Mouse (Mus musculus) embryonic facial prominence, embryonic 15.5 days (tissue): Measurements from ENCODE around the gene Gm20388. TPM values are rescaled to one million over a fixed set of nuclear protein-coding genes. Genes with fewer than 3 reads are reported as not detected.

ENCODE experiments used
- ATAC-seq: fragments of 200-750 bp; cut with Nextera tagmentation; 2 replicates; pipeline ENCODE4 v1.8.0; 2017; ENCODE audit warnings: low read depth, moderate TSS enrichment; ENCODE audit not compliant: insufficient number of reproducible peaks, low FRiP score, low TSS enrichment
- H3K27ac ChIP-seq: fragments of 300-500 bp; sonication (generic); replicated peaks from 2 replicates; pipeline ENCODE4 v1.5.1; 2015; ENCODE audit warnings: mild to moderate bottlenecking, inconsistent platforms
- H3K27me3 ChIP-seq: fragments of 300-500 bp; sonication (generic); 2 replicates; pipeline ENCODE4 v1.6.1; 2015; ENCODE audit warnings: inconsistent platforms
- H3K36me3 ChIP-seq: fragments of 300-500 bp; sonication (generic); 2 replicates; pipeline ENCODE4 v1.6.1; 2015; ENCODE audit warnings: mild to moderate bottlenecking, inconsistent platforms
- H3K4me1 ChIP-seq: fragments of 300-500 bp; sonication (generic); 2 replicates; pipeline ENCODE4 v1.6.1; 2015; ENCODE audit warnings: inconsistent platforms
- H3K4me2 ChIP-seq: fragments of 300-500 bp; sonication (generic); replicated peaks from 2 replicates; pipeline ENCODE4 v1.6.1; 2015; ENCODE audit warnings: mild to moderate bottlenecking, inconsistent platforms
- H3K4me3 ChIP-seq: fragments of 300-500 bp; sonication (generic); replicated peaks from 2 replicates; pipeline ENCODE4 v1.5.1; 2015; ENCODE audit warnings: mild to moderate bottlenecking, inconsistent platforms
- H3K9ac ChIP-seq: fragments of 300-500 bp; sonication (generic); 2 replicates; pipeline ENCODE4 v1.6.1; 2015; ENCODE audit warnings: inconsistent platforms
- H3K9me3 ChIP-seq: fragments of 300-500 bp; sonication (generic); replicated peaks from 2 replicates; pipeline ENCODE4 v1.6.1; 2016; ENCODE audit warnings: inconsistent platforms
- WGBS: fragments of 180-500 bp; shearing (Covaris S2); methylation state at CpG from one replicate; pipeline ENCODE4 v1.1.7; 2015; 5-methylcytosine and 5-hydroxymethylcytosine counted together
- polyA plus RNA-seq: library from polyadenylated mRNA; unstranded; fragments of >200 nt; fragmentation: Nextera tagmentation; extraction: Ambion mirVana; gene quantifications from 2 replicates; pipeline ENCODE4 v1.2.1, GENCODE M21; 2015

The Gm20388 gene
- polyA plus RNA-seq, 1 experiment from 2014 or later = 8.0 TPM

DNA sequence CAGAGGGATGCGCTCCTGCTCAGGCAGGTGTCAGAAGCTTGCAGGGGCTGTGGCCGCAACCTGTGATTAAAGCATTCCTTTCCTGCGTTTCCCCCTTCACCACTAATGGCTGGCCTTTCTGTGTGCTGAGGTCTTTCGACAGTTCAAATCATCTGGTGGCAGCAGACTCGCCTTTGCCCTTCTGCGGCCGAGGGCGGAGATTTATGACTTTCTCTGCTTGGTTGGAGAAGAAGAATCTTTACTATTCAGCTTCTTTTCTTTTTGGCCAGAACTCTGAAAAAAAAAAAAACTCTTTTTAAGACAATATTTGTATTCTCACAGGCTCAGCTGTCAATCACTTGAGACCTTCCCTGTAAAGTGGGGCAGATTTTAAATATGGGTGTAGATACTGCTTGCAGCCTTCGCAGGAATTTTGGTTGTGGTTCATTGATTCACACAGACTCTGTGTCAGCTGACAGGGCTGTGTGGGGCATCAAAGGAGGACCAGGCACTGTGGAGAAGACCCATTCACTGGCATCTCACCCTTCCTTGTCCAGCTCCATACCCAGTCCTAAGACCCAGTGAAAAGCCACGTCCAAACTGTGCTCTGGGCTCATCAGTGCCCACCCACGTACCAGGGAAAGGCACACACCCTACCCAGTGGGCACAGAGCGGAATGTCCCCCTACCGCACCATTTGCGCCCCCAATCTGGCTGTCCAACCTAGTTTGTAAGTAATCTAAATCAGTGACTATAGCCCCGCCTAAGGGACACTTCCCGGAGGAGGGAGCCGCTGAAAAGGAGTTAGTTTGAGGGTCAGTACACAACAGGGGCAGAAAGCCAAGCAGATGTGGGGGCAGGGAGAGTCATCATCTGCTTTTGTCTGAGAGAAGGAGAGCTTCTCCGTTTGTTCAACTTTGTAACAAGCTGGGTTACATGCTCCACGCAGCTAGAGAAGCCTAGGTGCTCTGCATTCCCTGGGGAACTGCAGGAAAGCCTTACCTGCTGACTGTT lies 845.0 kb downstream of the Gm20388 start:
- H3K9me3 ChIP-seq = no peaks in the 10 kb centered on the region
- H3K4me2 ChIP-seq = no peak overlapping the region
- H3K9ac ChIP-seq = no peak overlapping the region
- peaks cover 11% of the 10 kb centered on the region for H3K4me1 ChIP-seq
- no peak overlapping the region for H3K27ac ChIP-seq
- WGBS = 49% methylated on average over 19 of the region's 19 CpGs
- H3K4me3 ChIP-seq = no peak overlapping the region
- ATAC-seq = no peak
- H3K27me3 ChIP-seq = peaks cover 4% of the 10 kb centered on the region
- H3K36me3 ChIP-seq = no peaks in the 10 kb centered on the region

GRCm38 (mm10) chr8:120758005-120758404 lies 847.4 kb downstream of the Gm20388 start:
- Histone ChIP-seq H3K4me1 (no peaks in the 10 kb centered on the region), H3K9me3 (no peaks in the 10 kb centered on the region), H3K27ac (no peak overlapping the region), H3K4me3 (no peak overlapping the region), H3K4me2 (no peak overlapping the region), H3K9ac (no peak overlapping the region), H3K27me3 (peaks cover 4% of the 10 kb centered on the region), H3K36me3 (no peaks in the 10 kb centered on the region)
- 15% methylated on average over 4 of the region's 4 CpGs for WGBS
- ATAC-seq = no peak

DNA sequence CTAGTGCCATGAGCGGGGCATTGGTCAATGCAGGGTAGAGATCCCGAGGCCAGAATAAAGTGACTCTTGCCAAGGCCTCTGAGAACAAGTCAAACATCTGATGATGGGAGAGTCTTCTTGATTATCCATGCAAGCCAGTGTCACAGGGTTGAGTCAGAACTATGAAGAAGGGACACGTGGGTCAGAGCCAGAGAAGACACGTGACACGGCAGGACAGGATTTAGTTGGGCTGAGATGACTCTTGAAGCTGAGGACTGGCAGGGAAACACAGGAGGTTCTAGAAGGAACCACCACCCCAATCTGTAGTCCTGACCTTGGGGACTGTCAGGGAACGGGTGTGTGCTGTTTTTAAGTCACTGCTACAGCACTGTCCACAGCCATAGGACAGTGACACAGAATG lies 849.2 kb downstream of the Gm20388 start:
- Histone ChIP-seq H3K4me2 (no peak overlapping the region), H3K9me3 (no peaks in the 10 kb centered on the region), H3K27me3 (peaks cover under 1% of the 10 kb centered on the region; the same call in 1 of the 2 replicates), H3K4me3 (no peak overlapping the region), H3K4me1 (no peaks in the 10 kb centered on the region), H3K9ac (no peak overlapping the region), H3K27ac (no peak overlapping the region), H3K36me3 (no peaks in the 10 kb centered on the region)
- WGBS = 84% methylated on average over 6 of the region's 6 CpGs
- ATAC-seq = no peak

DNA sequence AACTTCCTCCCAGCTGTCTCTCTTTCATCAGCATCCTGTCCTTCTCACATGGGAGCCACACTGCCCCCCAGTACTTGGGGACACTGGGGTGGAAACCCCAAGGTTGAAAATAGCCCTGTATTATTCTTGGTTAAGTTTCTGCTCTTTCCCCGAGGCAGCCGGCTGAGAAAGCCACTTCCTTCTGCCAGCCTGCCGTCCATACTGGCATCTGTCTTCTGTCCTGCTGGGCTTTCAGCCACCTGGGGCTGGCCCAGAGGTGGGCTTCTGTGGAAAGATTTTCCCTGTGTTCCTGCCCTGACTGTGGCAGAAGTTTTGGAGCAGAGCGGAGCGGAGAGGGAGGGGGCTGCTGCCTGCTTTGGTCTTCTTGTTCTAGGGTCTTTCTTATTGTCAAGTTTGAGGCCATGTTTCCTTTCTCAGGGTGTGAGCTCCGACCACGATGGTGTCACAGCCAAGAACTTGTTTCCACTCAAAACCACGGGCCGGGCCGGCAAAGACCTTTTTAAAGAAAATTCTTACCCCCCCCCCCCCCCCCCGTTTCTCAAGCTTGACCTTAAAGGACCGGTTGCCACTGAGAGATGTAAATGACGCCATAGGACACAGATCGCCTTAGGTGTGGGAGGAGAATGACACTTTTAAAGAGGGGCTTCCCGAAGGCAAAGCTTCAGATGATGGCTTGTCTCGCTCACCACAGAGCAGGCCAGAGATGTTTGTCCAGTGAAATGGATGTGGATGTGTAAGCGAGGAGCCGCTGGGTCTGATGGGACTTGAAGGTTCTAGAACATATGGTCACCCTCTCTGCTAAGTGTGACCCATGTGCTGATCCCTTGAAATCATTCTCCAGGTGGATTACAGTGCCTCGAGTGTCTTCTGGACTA lies 849.9 kb downstream of the Gm20388 start:
- Histone ChIP-seq H3K9ac (no peak overlapping the region), H3K36me3 (no peaks in the 10 kb centered on the region), H3K4me3 (no peak overlapping the region), H3K27ac (no peak overlapping the region), H3K4me2 (no peak overlapping the region), H3K4me1 (no peaks in the 10 kb centered on the region), H3K9me3 (no peaks in the 10 kb centered on the region), H3K27me3 (no peaks in the 10 kb centered on the region)
- ATAC-seq = no peak
- WGBS = 77% methylated on average over 19 of the region's 19 CpGs

DNA sequence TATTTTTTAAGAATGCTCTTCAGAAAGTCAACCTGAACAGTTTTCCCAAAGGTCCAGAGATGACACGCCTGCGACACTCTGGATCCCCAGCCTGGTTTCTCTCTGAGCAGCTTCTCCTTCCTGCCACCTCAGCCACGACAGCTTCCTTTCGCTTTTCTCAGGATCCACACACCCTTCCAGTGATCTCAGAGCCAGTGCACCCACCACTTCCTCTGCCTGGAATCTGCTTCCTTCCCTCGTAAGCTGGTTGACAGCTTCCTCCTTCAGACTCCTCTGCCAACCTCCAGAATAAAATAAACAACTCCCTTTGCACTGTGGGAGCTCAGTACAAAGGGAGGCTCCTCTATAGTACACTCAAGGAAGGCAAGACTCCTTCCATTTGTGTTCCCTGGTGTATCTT lies 852.6 kb downstream of the Gm20388 start:
- Histone ChIP-seq H3K27ac (no peak overlapping the region), H3K4me2 (no peak overlapping the region), H3K4me1 (0 out of 2 replicates have a peak, but pooled peaks cover 1% of the 10 kb centered on the region), H3K36me3 (no peaks in the 10 kb centered on the region), H3K4me3 (no peak overlapping the region), H3K27me3 (no peaks in the 10 kb centered on the region), H3K9ac (no peak overlapping the region), H3K9me3 (no peaks in the 10 kb centered on the region)
- no peak for ATAC-seq
- 68% methylated on average over 5 of the region's 5 CpGs for WGBS

DNA sequence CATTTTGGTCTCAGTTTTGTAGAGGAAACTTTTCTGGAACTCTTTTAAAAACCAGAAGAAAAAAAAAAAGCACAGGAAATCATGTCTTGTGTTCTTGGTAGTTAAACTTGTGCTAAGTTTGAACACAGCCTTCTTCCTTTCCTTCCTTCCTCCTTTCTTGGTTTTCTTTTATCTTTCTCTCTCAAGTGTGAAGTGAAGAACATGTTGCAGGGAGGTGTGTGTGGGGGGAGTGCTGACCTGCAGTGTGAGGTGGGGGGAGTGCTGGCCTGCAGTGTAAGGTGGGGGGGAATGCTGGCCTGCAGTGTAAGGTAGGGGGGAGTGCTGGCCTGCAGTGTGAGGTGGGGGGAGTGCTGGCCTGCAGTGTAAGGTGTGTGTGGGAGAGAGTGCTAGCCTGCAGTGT lies 854.0 kb downstream of the Gm20388 start:
- Histone ChIP-seq H3K27ac (no peak overlapping the region), H3K4me2 (no peak overlapping the region), H3K4me3 (no peak overlapping the region), H3K9me3 (no peaks in the 10 kb centered on the region), H3K9ac (no peak overlapping the region), H3K4me1 (peaks cover 7% of the 10 kb centered on the region; the same call in 1 of the 2 replicates), H3K36me3 (no peaks in the 10 kb centered on the region), H3K27me3 (no peaks in the 10 kb centered on the region)
- ATAC-seq = no peak

DNA sequence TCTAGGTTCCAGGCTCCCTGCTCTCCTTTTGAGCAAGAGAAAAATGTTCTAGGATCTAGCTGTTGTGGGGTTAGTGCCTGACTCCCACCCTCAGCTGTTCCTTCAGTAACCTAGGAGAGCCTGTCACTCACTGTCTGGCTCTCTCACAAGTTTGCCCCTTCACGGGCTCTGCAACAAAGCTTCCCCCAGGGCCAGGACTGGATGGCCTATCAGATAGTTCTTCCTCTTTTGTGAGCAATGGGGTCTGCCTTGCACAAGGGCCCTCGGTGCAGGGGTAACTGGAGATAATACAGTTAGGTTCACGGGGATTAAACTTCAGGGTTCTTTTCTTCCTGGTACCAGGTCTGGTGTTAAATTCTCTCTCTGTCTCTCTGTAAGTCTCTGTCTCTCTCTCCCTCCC lies 856.0 kb downstream of the Gm20388 start:
- H3K27ac ChIP-seq = no peak overlapping the region
- no peak overlapping the region for H3K4me3 ChIP-seq
- H3K27me3 ChIP-seq = no peaks in the 10 kb centered on the region
- no peaks in the 10 kb centered on the region for H3K36me3 ChIP-seq
- no peak for ATAC-seq
- no peaks in the 10 kb centered on the region for H3K9me3 ChIP-seq
- H3K4me2 ChIP-seq = no peak overlapping the region
- peaks cover 7% of the 10 kb centered on the region; the same call in 1 of the 2 replicates for H3K4me1 ChIP-seq
- no peak overlapping the region for H3K9ac ChIP-seq
- WGBS = 23% methylated on average over 3 of the region's 3 CpGs

DNA sequence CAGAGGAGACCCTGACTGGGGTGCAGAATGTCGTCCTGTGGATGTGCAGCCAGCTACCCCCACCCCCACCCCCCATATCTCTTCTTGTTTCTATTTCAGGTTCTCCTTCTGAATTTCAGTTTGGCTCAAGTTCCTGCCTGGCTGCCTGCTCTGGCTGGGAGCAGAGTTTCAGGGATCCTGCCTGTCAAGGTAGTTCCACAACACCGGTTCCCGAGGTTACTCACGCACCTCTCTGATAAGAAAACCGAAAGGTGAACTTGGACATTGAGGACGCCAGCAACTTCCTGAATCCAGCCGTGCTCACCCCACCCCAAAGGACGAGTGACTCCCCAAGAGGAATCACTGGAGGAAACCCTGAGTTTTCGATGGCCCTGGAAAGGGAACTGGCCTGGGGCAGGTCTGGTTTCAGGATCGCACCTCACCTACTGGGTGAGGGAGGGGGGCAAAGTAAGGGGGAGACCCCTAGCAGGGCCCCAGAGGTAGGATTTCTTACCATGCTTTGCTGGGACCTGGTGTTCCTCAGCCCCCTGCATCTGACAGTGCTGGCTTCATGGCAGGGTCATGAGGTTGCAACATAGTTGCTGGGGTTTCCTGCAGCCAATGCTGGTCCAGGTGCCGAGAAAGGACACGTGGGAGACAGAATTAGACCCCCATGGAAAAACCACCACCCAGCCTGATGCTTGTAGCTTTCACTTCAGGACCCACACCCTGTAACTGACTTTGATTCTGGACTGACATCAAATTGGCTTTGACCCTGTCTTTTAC lies 858.0 kb downstream of the Gm20388 start:
- H3K27ac ChIP-seq = no peak overlapping the region
- H3K36me3 ChIP-seq = no peaks in the 10 kb centered on the region
- no peaks in the 10 kb centered on the region for H3K27me3 ChIP-seq
- no peak overlapping the region for H3K4me3 ChIP-seq
- no peak for ATAC-seq
- 59% methylated on average over 12 of the region's 12 CpGs for WGBS
- no peak overlapping the region for H3K4me2 ChIP-seq
- no peak overlapping the region for H3K9ac ChIP-seq
- no peaks in the 10 kb centered on the region for H3K9me3 ChIP-seq
- peaks cover 7% of the 10 kb centered on the region; the same call in 1 of the 2 replicates for H3K4me1 ChIP-seq

DNA sequence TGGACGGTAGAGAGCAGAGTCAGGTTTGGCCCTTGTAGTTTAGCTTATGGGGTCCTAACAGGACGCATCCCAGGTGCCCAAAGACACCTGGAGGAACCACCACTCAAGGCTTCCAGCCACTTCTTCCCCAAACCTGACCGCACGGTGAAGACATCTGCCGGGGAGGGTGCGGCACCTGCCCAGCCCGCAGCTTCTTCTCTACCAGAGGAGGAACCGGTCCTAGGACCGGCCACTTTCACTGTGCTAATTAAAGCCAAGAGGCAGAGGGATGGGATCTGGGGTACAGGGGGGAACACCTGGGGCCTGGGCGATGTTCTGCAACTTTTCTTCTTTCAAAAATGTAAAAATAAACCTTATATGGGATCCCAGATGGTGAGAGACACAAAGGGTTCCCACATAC lies 866.5 kb downstream of the Gm20388 start:
- WGBS = 79% methylated on average over 10 of the region's 10 CpGs
- no peak overlapping the region for H3K4me3 ChIP-seq
- 0 out of 2 replicates have a peak, but pooled peaks cover 4% of the 10 kb centered on the region for H3K27me3 ChIP-seq
- no peaks in the 10 kb centered on the region for H3K4me1 ChIP-seq
- H3K9ac ChIP-seq = no peak overlapping the region
- ATAC-seq = no peak
- H3K4me2 ChIP-seq = no peak overlapping the region
- no peak overlapping the region for H3K27ac ChIP-seq
- H3K9me3 ChIP-seq = no peaks in the 10 kb centered on the region
- no peaks in the 10 kb centered on the region for H3K36me3 ChIP-seq

DNA sequence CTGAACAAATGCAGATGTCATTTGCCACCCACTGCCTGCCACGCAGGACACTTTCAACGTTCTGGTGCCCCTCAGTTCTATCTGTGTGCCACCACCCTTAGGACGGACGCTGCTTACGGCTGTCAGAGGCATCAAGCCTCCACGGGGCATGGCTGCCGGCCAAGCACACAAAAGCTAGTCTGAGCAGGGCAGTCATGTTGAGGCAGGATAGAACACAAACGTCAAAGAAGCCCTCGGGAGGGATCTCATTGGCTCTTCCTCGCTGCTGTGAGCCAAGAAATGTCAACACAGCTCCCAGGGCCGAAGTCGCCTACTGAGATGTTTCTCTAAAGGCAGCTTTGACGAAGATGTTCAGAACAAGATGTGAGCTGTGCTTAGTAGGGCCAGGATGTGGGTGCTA lies 867.1 kb downstream of the Gm20388 start:
- 45% methylated on average over 13 of the region's 13 CpGs for WGBS
- Histone ChIP-seq H3K9ac (no peak overlapping the region), H3K36me3 (no peaks in the 10 kb centered on the region), H3K27me3 (0 out of 2 replicates have a peak, but pooled peaks cover 4% of the 10 kb centered on the region), H3K4me3 (no peak overlapping the region), H3K4me2 (no peak overlapping the region), H3K4me1 (no peaks in the 10 kb centered on the region), H3K9me3 (no peaks in the 10 kb centered on the region), H3K27ac (no peak overlapping the region)
- ATAC-seq = no peak
